Mouse (Mus musculus) hindlimb bud, embryonic 11.5 days (tissue): ENCODE results near the gene Clec11a.
"Not testable (repeated sequence)": the region's sequence is repeated elsewhere in the genome, so short reads cannot be mapped to it uniquely, and the experiment has no call there.

Source experiments
- DNase-seq: peaks from one replicate; pipeline ENCODE4 v3.0.0-alpha.2; 2012; ENCODE audit warnings: low read depth, low spot score; ENCODE audit errors: extremely low spot score

Gene Clec11a

GRCm38 (mm10) chr7:44326614-44327013 lies 19.9 kb upstream of the Clec11a start:
- no peak for DNase-seq

GRCm38 (mm10) chr7:44322290-44322689 lies 15.6 kb upstream of the Clec11a start:
- DNase-seq = no peak

DNA sequence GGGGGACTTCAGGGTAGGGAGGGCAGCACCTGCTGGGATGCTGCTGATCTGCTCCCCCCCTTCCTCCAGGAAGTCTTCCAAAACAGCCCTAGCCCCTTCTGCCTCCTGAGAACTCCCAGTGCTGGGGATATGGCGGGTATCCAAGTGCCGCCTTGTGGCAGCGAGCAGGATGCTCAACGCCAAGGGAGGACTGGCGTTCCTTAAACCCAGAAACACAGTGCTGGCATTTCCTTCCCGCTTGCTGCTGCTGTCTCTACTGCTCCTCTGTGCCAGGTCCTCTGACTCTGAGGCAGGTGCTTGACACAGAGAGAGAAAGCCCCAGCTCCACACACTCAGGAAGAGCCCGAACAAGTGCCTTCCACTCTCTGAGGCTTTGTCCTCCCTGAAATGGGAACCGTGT lies 14.2 kb upstream of the Clec11a start:
- DNase-seq = no peak

DNA sequence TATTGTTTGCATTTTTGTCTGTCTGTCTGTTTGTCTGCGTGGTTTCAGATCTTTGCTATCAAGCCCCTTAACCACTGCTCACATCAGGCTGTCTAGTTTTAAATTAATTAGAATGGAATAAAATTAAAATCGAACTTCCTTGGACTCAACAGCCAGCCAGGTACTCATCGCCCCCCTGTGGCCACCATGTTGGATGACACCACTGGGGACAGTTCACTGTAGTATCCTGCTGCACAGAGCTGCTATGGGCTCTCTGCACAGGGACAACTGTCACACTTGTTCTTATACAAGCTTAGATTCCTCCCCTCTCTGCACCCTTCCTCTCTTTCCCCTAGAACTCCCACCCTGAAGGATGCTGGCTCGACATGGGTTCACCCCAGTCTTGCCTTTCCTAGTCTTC lies 11.2 kb upstream of the Clec11a start:
- no peak for DNase-seq

DNA sequence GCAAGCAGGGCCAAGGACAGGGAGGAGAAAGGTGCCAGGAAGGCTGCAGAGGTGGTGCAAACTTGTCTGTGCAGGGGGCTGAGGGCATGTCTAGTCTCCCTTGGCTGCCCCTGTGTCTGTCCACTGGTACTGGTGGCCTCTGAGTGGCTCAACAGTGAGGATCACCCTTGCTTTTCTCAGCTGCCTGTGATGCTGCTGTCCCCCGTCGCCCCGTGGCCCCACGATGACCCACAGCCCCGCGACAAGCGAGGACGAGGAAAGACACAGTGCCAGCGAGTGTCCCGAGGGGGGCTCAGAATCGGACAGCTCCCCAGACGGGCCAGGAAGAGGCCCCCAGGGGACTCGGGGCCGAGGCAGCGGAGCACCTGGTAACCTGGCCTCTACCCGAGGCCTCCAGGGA lies 5.8 kb upstream of the Clec11a start:
- DNase-seq = no peak

- no peak for DNase-seq
Observed at GRCm38 (mm10) chr7:44311713-44312304, 5.1 kb upstream of the Clec11a start.

DNA sequence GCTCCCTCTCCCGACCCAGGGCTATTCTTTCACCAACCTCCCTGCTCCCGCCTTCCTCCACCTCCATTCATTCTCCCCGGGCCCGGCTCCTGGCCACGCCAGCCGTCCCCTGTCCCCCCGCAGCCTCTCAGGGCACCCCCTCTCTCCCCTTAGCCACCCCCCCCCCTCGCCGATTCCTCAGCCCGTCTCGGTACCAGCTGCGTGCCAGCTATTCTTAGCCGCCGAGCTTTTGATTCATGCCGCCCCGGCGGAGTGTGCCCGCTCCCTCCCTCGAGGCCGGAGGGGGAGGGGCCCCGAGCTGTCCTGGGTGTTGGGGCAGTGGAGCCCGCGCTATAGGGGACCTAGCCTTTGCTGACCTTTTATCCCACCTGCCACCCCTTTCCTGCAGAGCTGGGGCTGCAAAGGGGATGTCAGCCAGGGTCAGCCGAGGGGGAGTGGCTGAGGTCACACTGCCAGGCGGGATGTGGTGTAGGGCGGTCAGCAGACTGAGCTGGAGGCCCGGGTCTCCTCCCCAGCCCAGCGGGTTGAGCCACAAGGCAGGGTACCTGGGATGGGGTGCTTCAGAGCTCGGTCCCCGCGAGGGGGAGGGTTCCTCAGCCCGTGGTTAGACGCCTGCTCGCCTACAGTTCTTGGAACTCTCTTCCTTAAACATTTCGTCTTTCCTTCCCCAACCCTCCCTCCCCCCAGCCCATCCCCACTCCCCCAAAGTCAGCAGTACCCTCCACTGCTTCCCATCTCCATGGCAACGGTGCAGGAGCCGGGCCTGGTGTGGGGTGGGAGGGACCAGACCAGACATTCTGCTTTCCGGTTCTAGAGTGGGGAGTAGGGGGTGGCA lies 4.4 kb upstream of the Clec11a start:
- DNase-seq = no peak

DNA sequence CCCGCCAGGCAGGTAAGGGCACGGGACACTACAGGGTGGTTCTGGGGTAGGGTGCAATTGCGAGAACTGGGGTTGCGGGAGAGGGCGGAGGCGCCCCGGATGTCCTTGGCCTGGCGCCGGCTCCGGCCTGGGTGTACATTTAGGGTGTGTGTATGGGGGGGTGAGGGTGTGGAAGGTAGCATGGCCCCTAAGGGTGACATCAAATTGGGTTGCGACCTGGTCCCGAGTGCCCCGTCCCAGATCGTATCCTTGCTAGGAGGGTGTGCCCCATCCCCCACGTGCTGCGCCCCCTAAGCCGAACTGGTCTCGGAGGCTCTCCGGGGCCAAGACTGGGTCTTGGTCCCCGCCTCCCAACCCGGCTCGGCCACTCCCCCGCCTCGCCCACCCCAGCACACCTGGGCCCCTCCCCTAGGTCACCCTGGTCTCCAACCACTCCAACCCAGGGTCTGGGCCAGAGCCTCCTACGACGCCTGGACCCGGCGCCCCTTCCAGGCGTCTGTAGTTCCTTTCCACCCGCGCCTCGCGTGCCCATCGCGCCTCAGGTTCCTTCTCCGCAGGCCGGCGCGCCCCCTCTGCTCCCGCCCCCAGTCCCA lies 3.7 kb upstream of the Clec11a start:
- DNase-seq = no peak

- no peak for DNase-seq
Observed at GRCm38 (mm10) chr7:44309475-44310284, 3.0 kb upstream of the Clec11a start, which contains the start of gene Shank1. Gene Shank1, plus strand, starts transcription at chr7:44310253.

DNA sequence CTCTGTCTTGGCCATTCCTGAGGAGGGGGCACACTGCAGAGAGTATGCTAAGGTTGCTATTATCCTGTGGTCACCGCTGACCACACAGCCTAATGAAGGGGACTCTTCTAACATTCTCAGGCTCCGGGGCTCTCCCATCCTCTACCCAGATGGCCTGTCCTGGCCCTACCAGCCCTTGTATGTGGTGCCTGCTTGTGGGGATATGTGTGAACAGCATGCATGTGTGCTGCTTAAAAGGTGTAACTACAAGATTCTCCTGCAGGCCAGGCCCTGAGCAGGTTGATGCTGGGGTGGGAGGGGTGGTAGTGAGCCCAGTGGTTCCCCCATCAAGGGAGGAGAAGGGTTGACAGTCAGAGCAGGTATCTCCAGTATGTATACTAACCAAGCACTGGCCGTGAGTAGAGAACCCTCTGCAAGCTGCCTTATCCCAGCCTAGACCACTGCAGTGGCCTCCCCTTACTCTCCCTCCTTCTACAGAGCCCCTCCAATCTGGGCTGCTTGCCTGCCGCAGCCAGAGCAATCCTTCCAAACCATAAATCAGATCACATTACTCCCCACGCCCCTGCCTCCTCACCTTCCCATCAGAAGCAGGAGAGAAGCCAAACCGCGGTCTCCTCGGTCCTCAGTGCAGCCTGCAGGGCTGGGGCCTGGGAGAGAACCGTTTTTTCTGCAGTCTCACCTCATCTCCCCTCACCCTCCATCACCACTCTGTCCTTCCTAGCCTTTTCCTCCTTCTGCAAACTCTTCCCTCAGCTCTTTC lies 739 bp upstream of the Clec11a start:
- DNase-seq = no peak

DNA sequence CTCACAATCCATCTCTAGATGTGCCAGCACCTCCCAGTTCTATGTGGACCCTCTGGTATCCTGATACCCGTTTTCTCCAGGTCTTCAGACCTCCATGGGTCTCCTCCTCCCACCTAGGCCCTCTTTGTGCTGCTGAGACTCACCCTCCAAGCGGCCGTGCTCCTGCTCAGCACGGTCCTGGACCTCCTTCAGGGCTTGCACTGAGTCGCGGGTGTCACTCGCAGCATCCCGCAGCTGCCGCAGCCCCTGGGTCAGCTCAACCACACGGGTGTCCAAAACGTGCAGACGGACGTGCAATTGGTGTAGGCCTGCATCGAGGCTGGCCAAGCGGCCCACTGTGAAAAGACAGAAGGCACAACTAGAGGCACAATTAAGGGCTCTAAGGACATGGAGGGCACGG lies 1.0 kb downstream of the Clec11a start:
- DNase-seq = no peak

GRCm38 (mm10) chr7:44304775-44305641 lies 1.7 kb downstream of the Clec11a start:
- peak; percentile 96 for DNase-seq

DNA sequence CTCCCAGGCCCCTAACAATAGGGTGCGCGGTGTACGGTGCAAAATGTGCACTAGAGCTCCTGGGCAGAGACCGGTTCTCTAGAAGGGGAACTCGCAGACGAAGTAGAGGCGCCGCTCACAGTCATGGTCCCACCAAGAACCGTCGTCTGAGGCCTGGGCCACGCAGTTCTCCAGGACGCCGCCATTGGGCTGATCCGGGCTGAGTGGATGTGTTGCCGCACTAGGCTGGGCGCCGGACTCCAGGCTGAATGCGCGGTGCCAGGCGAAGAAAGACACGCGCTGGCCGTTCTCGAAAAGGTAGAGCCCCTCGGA lies 2.3 kb downstream of the Clec11a start:
- no peak for DNase-seq

- no peak for DNase-seq
Observed at GRCm38 (mm10) chr7:44303346-44304340, 3.1 kb downstream of the Clec11a start.

- DNase-seq = not testable (repeated sequence)
Observed at GRCm38 (mm10) chr7:44297501-44297900, 9.2 kb downstream of the Clec11a start.

DNA sequence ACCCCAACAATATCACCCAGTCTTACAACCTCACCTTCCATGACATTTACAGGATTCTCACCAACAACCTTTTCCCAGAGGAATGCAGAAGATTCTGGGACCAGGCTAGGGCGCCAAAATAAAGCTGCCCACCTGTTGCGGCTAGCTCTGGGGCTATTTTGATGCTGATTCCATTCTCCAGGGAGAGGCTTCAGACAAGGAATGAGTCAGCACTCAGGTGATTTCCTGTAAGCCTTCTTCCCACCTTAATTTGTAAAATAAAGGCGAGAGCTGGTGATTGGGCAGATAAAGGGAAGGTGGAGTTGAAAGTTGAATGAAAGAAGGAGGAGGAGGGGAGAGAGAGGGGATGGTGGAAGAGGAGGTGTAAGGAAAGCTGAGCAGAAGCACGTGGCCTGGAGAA lies 15.3 kb downstream of the Clec11a start:
- no peak for DNase-seq

DNA sequence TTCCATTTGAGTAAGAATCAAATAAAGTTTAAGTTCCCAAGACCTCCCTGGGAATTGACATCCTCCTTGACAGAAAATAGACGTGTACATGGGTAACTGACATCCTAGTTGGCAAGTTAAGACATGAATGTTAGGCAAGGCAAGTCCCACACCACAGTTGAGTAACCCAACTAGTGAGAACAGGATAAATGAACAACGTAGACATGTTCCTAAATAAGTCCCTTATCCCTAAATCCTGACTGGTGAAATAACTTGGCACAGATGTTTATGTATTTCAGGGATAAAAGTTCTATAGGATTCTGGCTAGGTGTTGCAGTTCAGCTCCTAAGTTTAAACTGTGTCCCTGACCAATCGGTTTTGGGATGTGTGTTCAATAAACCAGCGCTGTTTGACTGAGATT lies 15.7 kb downstream of the Clec11a start:
- DNase-seq = no peak

- DNase-seq = no peak
Observed at GRCm38 (mm10) chr7:44287760-44288159, 18.9 kb downstream of the Clec11a start.

GRCm38 (mm10) chr7:44281586-44281985 lies 25.1 kb downstream of the Clec11a start:
- no peak for DNase-seq
